Mouse (Mus musculus): ENCODE results near the gene Kctd13. TPM values are rescaled to one million over a fixed set of nuclear protein-coding genes. Genes with fewer than 3 reads are reported as not detected.

The Kctd13 gene
- polyA plus RNA-seq, 1 experiment from 2014 or later = 4.4 TPM

DNA sequence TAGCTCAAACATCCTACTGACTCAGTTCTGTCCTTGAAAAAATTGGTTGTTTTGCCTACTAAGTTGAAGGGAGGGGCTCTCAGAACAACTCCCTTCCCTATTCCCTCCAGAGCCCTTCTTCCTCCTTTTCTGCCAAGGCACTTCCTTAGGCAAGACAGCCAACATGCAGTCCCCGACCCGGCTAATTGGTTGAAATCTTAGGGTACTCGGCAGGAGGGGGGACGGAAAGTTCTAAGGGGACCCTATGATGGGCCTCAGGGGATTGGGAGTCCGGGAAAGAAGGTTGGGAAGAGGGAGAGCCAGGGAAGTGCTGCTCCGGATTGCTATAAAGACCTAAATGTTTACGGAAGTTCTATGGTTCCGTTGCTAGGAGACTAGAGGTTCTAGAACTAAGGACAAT, 46.8 kb downstream of the Kctd13 start:
- 4% methylated on average over 8 of the region's 8 CpGs for WGBS (ENCODE audit: insufficient replicate concordance)
- TF ChIP-seq EP300 (IDR thresholded peaks at IDR 0.05; ENCODE audit: low read depth) (no peak), CTCF (IDR thresholded peaks at IDR 0.05; ENCODE audit: low read depth) (no peak)
- Histone ChIP-seq H3K27me3 (ENCODE audit: insufficient read depth, low read length) (no peaks in the 10 kb centered on the region), H3K27ac (ENCODE audit: low read depth) (peak overlapping the region; percentile 95), H3K4me2 (ENCODE audit: low read depth, low read length) (peak overlapping the region; percentile 91), H3K9ac (replicated peaks) (0 out of 2 replicates have a peak overlapping the region, but pooled peaks have one; percentile 7), H3K9me3 (ENCODE audit: low read length) (no peaks in the 10 kb centered on the region), H3K4me3 (ENCODE audit: low read depth, low read length) (peak overlapping the region; percentile 93), H3K36me3 (replicated peaks; ENCODE audit: insufficient read depth, low read length) (peaks cover 23% of the 10 kb centered on the region), H3K4me1 (ENCODE audit: insufficient read depth) (peaks cover 23% of the 10 kb centered on the region)
- DNase-seq = no peak
- no peak for ATAC-seq

DNA sequence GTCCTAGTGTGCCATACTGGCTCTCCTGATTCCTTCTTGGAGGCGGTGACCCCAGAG, 47.0 kb downstream of the Kctd13 start, which contains the start of gene Cdipt:
TSS of gene Cdipt (plus strand) at position 22 of the 57 bp plus-strand sequence.
- no peaks in the 10 kb centered on the region for H3K9me3 ChIP-seq (ENCODE audit: low read length)
- H3K4me2 ChIP-seq (ENCODE audit: low read depth, low read length) = peak within 1 kb of the TSS; percentile 91
- TF ChIP-seq EP300 (IDR thresholded peaks at IDR 0.05; ENCODE audit: low read depth) = no peak
- no peak for TF ChIP-seq CTCF (IDR thresholded peaks at IDR 0.05; ENCODE audit: low read depth)
- WGBS (ENCODE audit: insufficient replicate concordance) = 0% methylated on average over 1 of the region's 1 CpGs
- DNase-seq (no peak), ATAC-seq (no peak)
- no peaks in the 10 kb centered on the region for H3K27me3 ChIP-seq (ENCODE audit: insufficient read depth, low read length)
- peak within 1 kb of the TSS; percentile 93 for H3K4me3 ChIP-seq (ENCODE audit: low read depth, low read length)
- peaks cover 23% of the 10 kb centered on the region for H3K36me3 ChIP-seq (replicated peaks; ENCODE audit: insufficient read depth, low read length)
- peak within 1 kb of the TSS; percentile 95 for H3K9ac ChIP-seq (replicated peaks)
- H3K27ac ChIP-seq (ENCODE audit: low read depth) = peak within 1 kb of the TSS; percentile 95
- peaks cover 23% of the 10 kb centered on the region for H3K4me1 ChIP-seq (ENCODE audit: insufficient read depth)

- Histone ChIP-seq H3K27me3 (ENCODE audit: insufficient read depth, low read length) (no peaks in the 10 kb centered on the region), H3K4me3 (ENCODE audit: low read depth, low read length) (peak within 1 kb of the TSS; percentile 93), H3K9ac (replicated peaks) (peak within 1 kb of the TSS; percentile 95), H3K9me3 (ENCODE audit: low read length) (no peaks in the 10 kb centered on the region), H3K27ac (ENCODE audit: low read depth) (peak within 1 kb of the TSS; percentile 95), H3K36me3 (replicated peaks; ENCODE audit: insufficient read depth, low read length) (peaks cover 23% of the 10 kb centered on the region), H3K4me2 (ENCODE audit: low read depth, low read length) (peak within 1 kb of the TSS; percentile 91), H3K4me1 (ENCODE audit: insufficient read depth) (peaks cover 23% of the 10 kb centered on the region)
- DNase-seq = peak; percentile 97
- peak; percentile 97 for ATAC-seq
- WGBS (ENCODE audit: insufficient replicate concordance) = under 1% methylated on average over 55 of the region's 55 CpGs
- TF ChIP-seq CTCF (IDR thresholded peaks at IDR 0.05; ENCODE audit: low read depth) (peak; percentile 99), EP300 (IDR thresholded peaks at IDR 0.05; ENCODE audit: low read depth) (peak; percentile 74; the same call in 1 of the 2 replicates)
Observed at GRCm38 (mm10) chr7:126975950-126976866, 47.5 kb downstream of the Kctd13 start, which contains the start of gene Cdiptos. TSS of gene Cdiptos (minus strand) at chr7:126976098.

DNA sequence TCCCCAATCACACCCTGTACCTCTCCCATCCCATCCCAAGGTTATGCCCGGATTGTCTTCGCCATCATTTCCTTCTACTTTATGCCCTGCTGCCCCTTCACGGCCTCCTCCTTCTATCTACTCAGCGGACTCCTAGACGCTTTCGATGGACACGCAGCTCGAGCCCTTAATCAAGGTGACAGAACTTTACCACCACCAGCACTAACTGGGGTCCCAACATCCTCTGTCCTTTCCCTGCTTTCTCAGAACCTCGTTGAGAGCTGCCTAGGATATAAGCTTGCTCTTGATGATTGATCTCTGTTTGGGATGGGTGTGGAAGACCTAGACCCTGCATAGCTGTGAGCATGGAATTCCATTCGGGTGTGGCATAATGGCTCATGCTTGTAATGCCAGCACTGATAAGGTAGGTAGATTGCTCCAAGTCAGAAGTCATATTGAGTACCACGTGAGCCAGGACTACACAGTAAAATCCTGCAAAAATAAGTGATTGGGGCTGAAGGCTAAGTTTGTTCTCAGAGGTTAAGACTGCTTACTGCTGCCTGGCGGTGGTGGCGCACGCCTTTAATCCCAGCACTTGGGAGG, 48.3 kb downstream of the Kctd13 start:
- Histone ChIP-seq H3K27ac (ENCODE audit: low read depth) (peak overlapping the region; percentile 95), H3K4me1 (ENCODE audit: insufficient read depth) (peaks cover 27% of the 10 kb centered on the region), H3K4me2 (ENCODE audit: low read depth, low read length) (peak overlapping the region; percentile 91), H3K4me3 (ENCODE audit: low read depth, low read length) (peak overlapping the region; percentile 93), H3K27me3 (ENCODE audit: insufficient read depth, low read length) (no peaks in the 10 kb centered on the region), H3K9me3 (ENCODE audit: low read length) (no peaks in the 10 kb centered on the region), H3K9ac (replicated peaks) (peak overlapping the region; percentile 95), H3K36me3 (replicated peaks; ENCODE audit: insufficient read depth, low read length) (peaks cover 27% of the 10 kb centered on the region)
- DNase-seq = no peak
- TF ChIP-seq EP300 (IDR thresholded peaks at IDR 0.05; ENCODE audit: low read depth) = no peak
- no peak for TF ChIP-seq CTCF (IDR thresholded peaks at IDR 0.05; ENCODE audit: low read depth)
- 22% methylated on average over 14 of the region's 14 CpGs for WGBS (ENCODE audit: insufficient replicate concordance)
- ATAC-seq = no peak

DNA sequence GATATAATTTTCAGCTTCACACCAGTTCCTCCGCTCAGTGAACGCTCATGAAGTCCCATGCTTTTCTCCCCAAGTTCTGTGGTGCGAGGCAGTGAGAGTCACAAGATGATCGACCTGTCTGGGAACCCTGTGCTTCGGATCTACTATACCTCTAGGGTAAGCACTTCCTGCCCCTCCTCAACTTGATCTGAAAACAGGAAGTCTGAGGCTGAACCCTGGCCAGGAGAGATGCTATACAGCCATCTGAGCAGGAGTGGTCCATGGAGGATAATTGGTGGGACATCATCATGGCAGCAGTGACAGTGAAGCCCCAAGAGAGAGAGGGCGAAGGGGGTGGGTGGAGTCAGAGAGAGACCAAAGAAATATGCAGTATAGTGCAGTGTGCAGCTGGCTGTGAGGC, 50.2 kb downstream of the Kctd13 start:
- Histone ChIP-seq H3K27me3 (ENCODE audit: insufficient read depth, low read length) (no peaks in the 10 kb centered on the region), H3K36me3 (replicated peaks; ENCODE audit: insufficient read depth, low read length) (peaks cover 27% of the 10 kb centered on the region), H3K9ac (replicated peaks) (no peak overlapping the region), H3K4me1 (ENCODE audit: insufficient read depth) (peaks cover 31% of the 10 kb centered on the region), H3K4me2 (ENCODE audit: low read depth, low read length) (no peak overlapping the region), H3K27ac (ENCODE audit: low read depth) (no peak overlapping the region), H3K9me3 (ENCODE audit: low read length) (no peaks in the 10 kb centered on the region), H3K4me3 (ENCODE audit: low read depth, low read length) (no peak overlapping the region)
- TF ChIP-seq CTCF (IDR thresholded peaks at IDR 0.05; ENCODE audit: low read depth) (no peak), EP300 (IDR thresholded peaks at IDR 0.05; ENCODE audit: low read depth) (no peak)
- DNase-seq (no peak), ATAC-seq (no peak)
- 70% methylated on average over 6 of the region's 6 CpGs for WGBS (ENCODE audit: insufficient replicate concordance)

DNA sequence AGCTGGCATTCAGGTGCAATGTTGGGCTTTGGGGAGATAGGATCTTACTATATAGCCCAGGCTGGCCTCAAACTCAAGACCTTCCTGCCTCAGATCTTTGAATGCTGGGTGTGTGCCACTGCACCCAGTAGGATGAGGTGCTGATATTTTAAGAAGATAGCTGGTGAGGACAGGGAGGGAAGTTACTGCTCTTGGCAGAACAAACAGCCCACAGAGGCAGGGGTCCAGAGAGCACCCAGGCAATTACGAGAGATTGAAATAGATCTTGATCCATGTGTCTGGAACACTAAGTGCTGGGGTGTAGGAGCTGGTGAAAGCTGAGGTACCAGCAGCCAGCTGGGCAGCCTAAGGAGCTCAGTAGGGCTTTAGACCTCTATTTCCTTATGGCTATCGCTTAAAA, 52.9 kb downstream of the Kctd13 start:
- no peak overlapping the region for H3K9ac ChIP-seq (replicated peaks)
- peaks cover 23% of the 10 kb centered on the region for H3K4me1 ChIP-seq (ENCODE audit: insufficient read depth)
- WGBS (ENCODE audit: insufficient replicate concordance) = 89% methylated on average over 2 of the region's 2 CpGs
- no peak overlapping the region for H3K4me2 ChIP-seq (ENCODE audit: low read depth, low read length)
- no peak for ATAC-seq
- no peaks in the 10 kb centered on the region for H3K27me3 ChIP-seq (ENCODE audit: insufficient read depth, low read length)
- no peak overlapping the region for H3K27ac ChIP-seq (ENCODE audit: low read depth)
- TF ChIP-seq CTCF (IDR thresholded peaks at IDR 0.05; ENCODE audit: low read depth) (no peak), EP300 (IDR thresholded peaks at IDR 0.05; ENCODE audit: low read depth) (no peak)
- peaks cover 27% of the 10 kb centered on the region for H3K36me3 ChIP-seq (replicated peaks; ENCODE audit: insufficient read depth, low read length)
- H3K4me3 ChIP-seq (ENCODE audit: low read depth, low read length) = no peak overlapping the region
- no peak for DNase-seq
- no peaks in the 10 kb centered on the region for H3K9me3 ChIP-seq (ENCODE audit: low read length)
